Mouse (Mus musculus) CD4-positive, CD25-positive, alpha-beta regulatory T cell, adult 2 months (primary cell): ENCODE data around the gene Aga.
"Not testable (repeated sequence)": the region's sequence is repeated elsewhere in the genome, so short reads cannot be mapped to it uniquely, and the experiment has no call there.

ENCODE experiments used
- DNase-seq: peaks from one replicate; pipeline ENCODE4 v3.0.0-alpha.2; 2012; ENCODE audit warnings: low read depth, low spot score

The Aga gene

DNA sequence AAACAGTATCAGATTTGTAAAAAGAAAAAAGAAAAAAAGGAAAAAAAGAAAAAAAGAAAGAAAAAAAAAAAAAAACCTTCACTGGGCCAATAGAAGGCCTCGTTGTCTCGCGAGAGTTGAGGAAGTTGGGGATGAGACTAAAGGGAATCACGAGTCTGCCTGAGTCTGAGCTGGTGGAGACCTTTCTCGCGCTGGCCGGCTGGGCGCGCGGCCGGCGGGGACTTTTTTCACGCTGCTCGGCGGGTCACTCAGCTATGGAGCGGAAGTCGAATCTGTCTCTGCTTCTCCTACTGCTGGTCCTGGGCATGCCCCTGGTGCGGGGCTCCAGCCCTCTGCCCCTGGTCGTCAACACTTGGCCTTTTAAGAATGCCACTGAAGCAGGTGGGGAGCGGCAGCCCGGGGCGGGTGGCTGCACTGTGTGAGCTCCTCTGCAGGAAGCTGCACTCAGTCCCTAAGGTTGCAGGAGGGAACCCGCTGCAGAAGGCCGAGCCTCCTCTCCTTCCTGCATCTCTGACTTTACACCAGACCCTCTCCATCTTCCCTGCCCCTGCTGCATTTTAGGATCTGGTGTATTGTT lies at the start of gene Aga:
Gene Aga (plus strand): TSS at position 177 of the 577 bp plus-strand sequence.
- peak; percentile 95 for DNase-seq

DNA sequence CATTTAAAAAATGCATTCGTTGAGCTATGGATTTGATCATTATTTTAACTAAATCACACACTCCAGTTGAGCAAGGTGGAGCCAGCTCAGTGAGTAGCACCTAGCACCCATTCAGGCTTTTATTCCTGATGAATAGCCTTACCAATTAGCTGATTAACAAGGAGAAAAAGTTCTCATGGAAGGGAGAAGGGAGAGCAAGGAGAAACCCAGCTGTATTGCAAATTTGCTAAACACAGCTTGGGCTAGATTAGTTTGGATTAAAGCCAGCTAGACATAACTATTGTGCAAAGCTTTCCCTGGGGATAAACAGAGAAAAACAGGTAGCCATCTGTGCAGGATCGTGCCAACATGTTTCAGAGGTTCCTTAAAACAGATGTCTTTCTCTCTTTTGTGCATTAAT lies 22.5 kb upstream of the Aga start:
- no peak for DNase-seq

DNA sequence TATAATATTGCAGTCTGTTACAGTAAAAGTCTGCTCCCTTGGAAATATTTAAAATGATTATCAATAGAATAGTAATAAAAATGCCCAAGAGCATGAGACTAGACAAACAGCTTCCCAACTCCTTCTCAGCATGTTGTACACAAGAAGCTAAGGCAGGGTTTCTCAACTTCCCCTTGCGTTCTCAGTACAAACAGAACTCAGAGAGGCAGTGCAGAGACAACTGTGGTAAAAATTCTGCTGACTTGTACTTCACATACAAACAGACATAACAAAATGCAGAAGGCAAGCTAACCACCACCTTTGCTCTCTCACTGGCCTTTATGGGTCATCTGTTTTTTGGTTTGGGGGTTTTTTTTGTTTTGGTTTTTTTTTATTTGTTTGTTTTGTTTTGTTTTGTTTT lies 15.3 kb upstream of the Aga start:
- no peak for DNase-seq

DNA sequence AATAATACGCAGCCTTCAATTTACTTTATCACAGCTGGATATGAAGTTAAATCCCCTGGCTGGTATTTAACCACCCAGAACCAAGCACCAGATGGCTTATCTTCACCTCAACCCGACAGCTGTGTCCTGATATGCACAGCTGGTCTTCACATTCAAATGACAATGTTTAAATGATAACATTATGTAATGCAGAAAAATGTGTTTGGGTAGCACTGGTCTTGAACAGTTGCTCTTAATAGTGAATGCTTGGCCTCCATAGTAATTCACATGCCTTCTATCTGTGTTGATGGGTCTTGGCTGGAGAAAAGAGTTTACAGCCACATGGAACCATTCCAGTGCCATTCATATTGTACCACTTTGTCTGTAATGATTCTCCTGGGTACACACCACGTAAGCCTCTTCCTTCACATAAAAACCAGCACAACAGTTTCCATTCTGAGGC lies 14.6 kb upstream of the Aga start:
- DNase-seq, result no peak

DNA sequence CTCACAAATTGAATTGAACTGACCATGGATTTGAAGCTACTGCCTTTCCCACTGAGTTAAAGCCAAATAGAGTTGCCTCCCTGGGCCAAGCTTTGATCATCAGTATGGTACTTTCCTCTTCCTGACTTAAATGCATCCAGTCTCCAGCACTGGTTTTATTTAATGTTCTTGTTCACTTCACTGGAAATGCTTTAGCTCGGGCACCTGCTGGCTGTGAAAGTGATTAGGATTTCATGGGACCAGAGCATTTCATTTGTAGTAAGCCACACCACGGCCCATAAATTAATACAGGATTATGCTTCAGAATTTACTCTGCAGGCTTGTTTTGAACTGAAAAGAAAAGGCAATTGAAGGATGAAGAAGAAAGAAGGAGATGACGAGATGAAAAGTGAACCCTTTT lies 26.5 kb downstream of the Aga start:
- DNase-seq, result not testable (repeated sequence)

DNA sequence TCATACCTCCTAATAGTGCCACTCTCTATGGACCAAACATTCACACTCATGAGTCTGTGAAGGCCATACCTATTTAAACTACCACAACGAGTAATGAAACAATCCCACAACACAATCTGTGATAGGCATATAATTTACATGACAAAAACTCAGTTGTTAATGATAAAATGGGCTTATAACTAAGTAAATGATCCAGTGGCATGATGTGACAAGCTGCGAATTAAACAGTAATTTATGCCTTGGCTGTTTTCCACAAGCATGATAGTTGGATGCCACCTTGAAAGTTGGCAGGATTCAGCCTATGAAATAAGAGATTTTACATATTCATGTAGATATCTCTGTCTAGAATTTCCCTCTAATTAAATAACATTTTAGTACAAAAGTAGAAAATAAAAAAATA lies 28.1 kb downstream of the Aga start:
- no peak for DNase-seq

DNA sequence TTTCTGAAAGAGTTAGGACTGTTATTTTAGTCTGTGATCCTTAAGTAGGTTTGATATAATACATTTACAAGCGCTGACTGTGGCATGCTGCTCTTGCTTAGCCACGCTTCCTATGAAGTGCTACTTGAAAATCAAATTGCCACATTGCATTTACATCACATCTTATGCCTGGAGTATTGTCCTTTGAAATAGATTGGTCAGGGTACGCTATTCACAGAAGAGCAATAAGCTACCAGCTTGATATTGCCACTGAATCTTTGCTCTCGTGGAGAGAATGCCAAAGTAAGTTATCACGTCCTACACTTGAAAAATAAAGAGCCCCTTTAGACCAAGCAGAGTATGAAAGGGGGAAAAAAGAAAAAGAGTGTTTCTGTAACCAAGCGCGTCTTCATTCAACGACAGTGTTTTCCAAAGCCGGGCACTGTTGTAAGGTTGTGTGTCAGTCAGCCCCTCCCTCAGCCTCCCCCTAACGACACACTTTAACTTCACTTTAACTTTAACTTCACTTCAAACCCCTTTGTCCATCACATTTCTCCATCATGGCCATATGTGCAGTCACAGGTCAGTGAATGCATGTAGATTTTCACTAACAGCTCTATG lies 51.0 kb downstream of the Aga start:
- DNase-seq, result no peak

DNA sequence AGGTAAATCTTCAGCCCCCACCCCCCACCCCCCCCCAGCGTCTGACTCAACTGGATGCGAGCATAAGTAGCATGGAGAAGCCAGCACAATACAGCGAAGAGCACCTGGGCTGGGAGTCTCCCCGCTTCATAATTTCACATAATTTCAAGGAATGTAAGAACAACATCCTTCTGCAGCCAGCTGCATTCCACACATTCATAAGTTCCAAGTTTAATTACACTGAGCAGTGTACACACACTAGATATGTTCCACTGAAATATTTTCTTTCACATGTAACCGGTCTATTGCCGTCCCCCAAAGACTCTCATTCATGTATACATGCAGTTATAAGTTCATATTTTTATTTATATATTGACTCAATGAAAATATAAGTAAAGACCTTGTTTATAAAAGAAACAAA lies 54.7 kb downstream of the Aga start:
- DNase-seq, result no peak
